In the genomic region with DNA sequence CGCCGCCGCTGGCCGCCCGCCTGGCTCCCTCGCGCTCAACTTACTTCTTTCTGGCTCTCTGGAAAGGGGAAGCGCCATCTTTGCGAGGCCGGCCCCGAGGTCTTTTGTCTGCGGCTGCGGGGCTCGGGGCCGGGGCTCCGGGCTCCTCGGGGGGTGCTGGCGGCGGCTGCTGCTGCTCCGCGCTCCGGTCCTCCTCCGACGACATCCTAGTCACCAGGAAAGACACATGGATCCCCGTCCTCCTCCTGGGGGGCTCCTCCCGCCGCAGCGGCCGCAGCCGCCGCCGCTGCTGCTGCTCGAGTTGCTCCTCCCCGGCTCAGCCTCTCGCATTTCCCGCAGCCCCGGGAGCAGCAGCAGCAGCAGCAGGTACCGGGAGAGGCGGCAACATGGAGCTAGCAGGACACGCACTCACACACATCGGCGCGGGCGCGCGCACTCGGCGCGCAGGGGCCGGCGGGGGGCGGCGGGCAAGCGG, we compare ENCODE assay signal across 8 mouse cellular contexts. TPM values are rescaled to one million over a fixed set of nuclear protein-coding genes. Genes with fewer than 3 reads are reported as not detected.
A peak's percentile ranks its signal among the peaks of the same experiment; 100 is the strongest.
DNase-seq lines count a peak whose midpoint lies in the region; ATAC-seq and TF ChIP-seq lines count a peak whose summit lies in the region.

A gene (minus strand): TSS at position 438 of the 475 bp plus-strand sequence.

- H3K27me3 ChIP-seq in forebrain, embryonic 10.5 days (ENCODE audit: poor library complexity, severe bottlenecking) = peaks cover 9% of the 10 kb centered on the region; the same call in 1 of the 2 replicates
- no peaks in the 10 kb centered on the region for H3K27me3 ChIP-seq in heart, embryonic 13.5 days (replicated peaks)

- peak; percentile 44 for DNase-seq in ES-E14 (ENCODE audit: low read depth, low spot score)
- DNase-seq in forebrain, embryonic 10.5 days (ENCODE audit: extremely low spot score, low spot score) = peak; percentile 78
- DNase-seq in layer of hippocampus, adult 18-20 months (ENCODE audit: low spot score in 2 of 2) = peak; percentile 63 to 77
- peak; percentile 76 for DNase-seq in lung, adult 2 months
- peak; percentile 73 to 78 for DNase-seq in urinary bladder, postnatal 36 days (ENCODE audit: low spot score in 2 of 2)

- peaks cover 0 to 4% of the 10 kb centered on the region in 2 experiments; a peak in 1 of 4 replicates for H3K4me1 ChIP-seq in ES-E14 (ENCODE audit: control insufficient read depth in 2 of 2, insufficient read depth in 2 of 2, low read length in 2 of 2, poor library complexity in 1 of 2)
- H3K4me1 ChIP-seq in bone marrow macrophage, adult 2 months (ENCODE audit: control insufficient read depth, insufficient read depth, low read length) = peaks cover 10% of the 10 kb centered on the region
- peaks cover 18% of the 10 kb centered on the region for H3K4me1 ChIP-seq in forebrain, embryonic 10.5 days
- peaks cover 24% of the 10 kb centered on the region for H3K4me1 ChIP-seq in heart, embryonic 13.5 days
- H3K4me1 ChIP-seq in lung, adult 2 months (ENCODE audit: control insufficient read depth, insufficient read depth, low read length) = peaks cover 4% of the 10 kb centered on the region
- H3K4me1 ChIP-seq in olfactory bulb, adult 2 months (ENCODE audit: control insufficient read depth, insufficient read depth, low read length) = no peaks in the 10 kb centered on the region

- in situ Hi-C loops in ES-E14 (cut with MboI; ENCODE audit: low sequenced_read_pairs in 2 of 2, unreplicated experiment in 2 of 2) = no loop called here

- H3K36me3 ChIP-seq in ES-E14 (ENCODE audit: control insufficient read depth, insufficient read depth, low read length, poor library complexity, severe bottlenecking) = no peaks in the 10 kb centered on the region; the same call in 1 of the 2 replicates
- H3K36me3 ChIP-seq in forebrain, embryonic 10.5 days (replicated peaks) = no peaks in the 10 kb centered on the region
- no peaks in the 10 kb centered on the region for H3K36me3 ChIP-seq in heart, embryonic 13.5 days

- TF ChIP-seq POLR2A in bone marrow macrophage, adult 2 months (IDR thresholded peaks at IDR 0.05; ENCODE audit: borderline replicate concordance, low read depth, low read length) = no peak
- peak; percentile 72; the same call in 1 of the 2 replicates for TF ChIP-seq POLR2A in lung, adult 2 months (IDR thresholded peaks at IDR 0.05; ENCODE audit: borderline replicate concordance, extremely low read depth, low read depth, low read length)
- peak; percentile 69 for TF ChIP-seq POLR2A in olfactory bulb, adult 2 months (IDR thresholded peaks at IDR 0.05; ENCODE audit: insufficient read depth, low read depth, low read length)

- no peak for TF ChIP-seq CTCF in bone marrow macrophage, adult 2 months (IDR thresholded peaks at IDR 0.05; ENCODE audit: low read depth, low read length)
- no peak for TF ChIP-seq CTCF in lung, adult 2 months (IDR thresholded peaks at IDR 0.05; ENCODE audit: insufficient read depth, low read length)
- TF ChIP-seq CTCF in olfactory bulb, adult 2 months (IDR thresholded peaks at IDR 0.05; ENCODE audit: insufficient read depth, low read depth, low read length) = no peak

- H3K4me3 ChIP-seq in ES-E14 (ENCODE audit: insufficient read depth in 1 of 2, low read depth in 1 of 2, low read length in 2 of 2, poor library complexity in 1 of 2, severe bottlenecking in 1 of 2) = peak within 1 kb of the TSS; percentile 96
- H3K4me3 ChIP-seq in bone marrow macrophage, adult 2 months (ENCODE audit: insufficient read depth, low read length) = peak within 1 kb of the TSS; percentile 100
- H3K4me3 ChIP-seq in forebrain, embryonic 10.5 days = peak within 1 kb of the TSS; percentile 94
- peak within 1 kb of the TSS; percentile 99 for H3K4me3 ChIP-seq in heart, embryonic 13.5 days
- H3K4me3 ChIP-seq in lung, adult 2 months (replicated peaks; ENCODE audit: extremely low read depth, low read depth, low read length) = peak within 1 kb of the TSS; percentile 98
- H3K4me3 ChIP-seq in olfactory bulb, adult 2 months (ENCODE audit: insufficient read depth, low read depth, low read length) = peak within 1 kb of the TSS; percentile 100

- H3K9ac ChIP-seq in ES-E14 (ENCODE audit: insufficient read depth, low read depth, low read length, poor library complexity, severe bottlenecking) = peak within 1 kb of the TSS; percentile 95
- H3K9ac ChIP-seq in heart, embryonic 13.5 days = peak within 1 kb of the TSS; percentile 98

- H3K27ac ChIP-seq in ES-E14 (ENCODE audit: insufficient read depth, low read depth, low read length, poor library complexity, severe bottlenecking) = peak within 1 kb of the TSS; percentile 92
- H3K27ac ChIP-seq in bone marrow macrophage, adult 2 months (ENCODE audit: insufficient read depth, low read depth, low read length) = peak within 1 kb of the TSS; percentile 95
- peak within 1 kb of the TSS; percentile 97 for H3K27ac ChIP-seq in forebrain, embryonic 10.5 days
- H3K27ac ChIP-seq in heart, embryonic 13.5 days (replicated peaks) = peak within 1 kb of the TSS; percentile 100
- peak within 1 kb of the TSS; percentile 94 for H3K27ac ChIP-seq in olfactory bulb, adult 2 months (ENCODE audit: insufficient read depth, low read depth, low read length)

- no peaks in the 10 kb centered on the region for H3K9me3 ChIP-seq in ES-E14 (ENCODE audit: control insufficient read depth, insufficient read depth, low read depth, low read length)
- no peaks in the 10 kb centered on the region for H3K9me3 ChIP-seq in forebrain, embryonic 10.5 days
- H3K9me3 ChIP-seq in heart, embryonic 13.5 days = no peaks in the 10 kb centered on the region

- ATAC-seq in heart, embryonic 13.5 days (ENCODE audit: extremely low read depth, insufficient number of reproducible peaks, low FRiP score, low TSS enrichment) = no peak

- H3K4me2 ChIP-seq in heart, embryonic 13.5 days = peak within 1 kb of the TSS; percentile 84

- 5% methylated on average over 54 of the region's 54 CpGs for WGBS in forebrain, embryonic 10.5 days
- under 1% methylated on average over 52 of the region's 54 CpGs for WGBS in heart, embryonic 13.5 days
- WGBS in lung, adult 2 months = 3% methylated on average over 53 of the region's 54 CpGs
- 5% methylated on average over 54 of the region's 54 CpGs for WGBS in olfactory bulb, adult 2 months

TF ChIP-seq in ES-E14, 5 proteins besides CTCF, POLR2A, EP300 and RAD21:
- no peak for TF ChIP-seq CHD2 (IDR thresholded peaks at IDR 0.05; ENCODE audit: low read depth, low read length)
- no peak for TF ChIP-seq MAFK (IDR thresholded peaks at IDR 0.05; ENCODE audit: insufficient read depth, low read depth, low read length)
- no peak for TF ChIP-seq HCFC1 (IDR thresholded peaks at IDR 0.05; ENCODE audit: borderline replicate concordance, insufficient read depth, low read length)
- TF ChIP-seq ZC3H11A (IDR thresholded peaks at IDR 0.05; ENCODE audit: borderline replicate concordance, low read depth, low read length) = no peak
- TF ChIP-seq ZNF384 (IDR thresholded peaks at IDR 0.05; ENCODE audit: low read depth, low read length) = no peak

RNA-seq across cellular contexts. Expression of the gene that starts here (rescaled TPM):
- 50.6 and 56.7 TPM in 2 replicates for total RNA-seq in ES-E14 (2012; rRNA removed)
- 35.3 and 38.9 TPM in 2 replicates for polyA plus RNA-seq in bone marrow macrophage, adult 2 months (2012; ENCODE audit: insufficient read depth, insufficient read length, missing spikeins)
- polyA plus RNA-seq in forebrain, embryonic 10.5 days (2016; fragmentation: Nextera tagmentation; extraction: Ambion mirVana) = 9.9 and 12.0 TPM in 2 replicates
- polyA plus RNA-seq in heart, embryonic 13.5 days (2015; fragmentation: Nextera tagmentation; extraction: Ambion mirVana) = 7.2 and 7.3 TPM in 2 replicates
- total RNA-seq in layer of hippocampus, adult 18-20 months (2021) = 10 to 100 TPM; 74.0 to 78.1 TPM
- 13.6 and 19.0 TPM in 2 replicates for polyA plus RNA-seq in lung, adult 2 months (2012; rRNA removed)
- polyA plus RNA-seq in olfactory bulb, adult 2 months (2012; ENCODE audit: insufficient read depth, insufficient read length, low replicate concordance, missing spikeins) = 81.0 and 137 TPM in 2 replicates
